Mouse (Mus musculus) forelimb bud, embryonic 11.5 days (tissue): ENCODE results near the gene S100pbp.
"Not testable (repeated sequence)": the region's sequence is repeated elsewhere in the genome, so short reads cannot be mapped to it uniquely, and the experiment has no call there.

Experiments used
- DNase-seq: peaks from one replicate; pipeline ENCODE4 v3.0.0-alpha.2; 2012; ENCODE audit warnings: low read depth, low spot score

S100pbp gene

DNA sequence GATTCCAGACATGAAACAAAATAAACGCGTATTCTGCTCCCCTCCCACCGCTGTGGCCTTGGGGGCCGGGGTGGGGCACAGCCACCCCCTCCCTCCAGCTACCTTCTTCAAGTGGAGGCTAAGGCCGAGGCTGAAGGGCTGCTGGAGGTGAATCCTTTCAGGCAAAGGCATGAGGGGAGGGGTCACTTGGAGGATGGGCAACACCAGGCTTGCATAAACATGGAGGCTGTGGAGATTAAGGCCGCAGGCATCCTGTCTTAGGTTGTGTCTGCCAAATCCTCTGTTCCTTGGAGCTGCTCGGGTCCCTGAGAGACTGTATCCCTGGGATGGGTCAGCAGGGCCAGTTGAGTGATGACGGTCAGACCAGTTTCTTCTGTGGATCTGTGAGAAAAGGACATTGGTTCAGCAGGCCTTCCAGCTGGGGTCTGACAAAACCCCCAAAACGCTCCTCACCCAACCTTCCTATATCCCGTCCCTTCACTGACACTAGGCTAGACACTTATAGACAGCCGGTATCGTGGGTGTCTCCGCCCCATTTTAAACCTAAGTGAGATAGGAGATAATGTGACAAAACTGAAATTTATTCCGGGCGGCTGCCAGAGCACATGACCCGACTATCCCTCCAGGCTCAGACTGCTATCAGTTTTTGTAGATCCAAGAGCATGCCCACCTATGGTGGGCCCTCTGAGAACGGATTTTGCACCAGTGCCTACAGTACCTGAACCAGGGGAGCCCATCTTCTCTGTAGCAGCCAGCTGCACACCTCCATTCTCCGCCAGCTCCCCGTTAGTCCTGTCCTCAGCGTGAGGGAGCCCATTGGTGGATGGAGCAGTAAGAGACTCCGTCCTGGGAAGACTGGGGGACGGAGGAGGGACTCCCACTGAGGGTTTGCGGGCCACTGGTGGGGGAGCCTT, 31.8 kb upstream of the S100pbp start:
- no peak for DNase-seq

DNA sequence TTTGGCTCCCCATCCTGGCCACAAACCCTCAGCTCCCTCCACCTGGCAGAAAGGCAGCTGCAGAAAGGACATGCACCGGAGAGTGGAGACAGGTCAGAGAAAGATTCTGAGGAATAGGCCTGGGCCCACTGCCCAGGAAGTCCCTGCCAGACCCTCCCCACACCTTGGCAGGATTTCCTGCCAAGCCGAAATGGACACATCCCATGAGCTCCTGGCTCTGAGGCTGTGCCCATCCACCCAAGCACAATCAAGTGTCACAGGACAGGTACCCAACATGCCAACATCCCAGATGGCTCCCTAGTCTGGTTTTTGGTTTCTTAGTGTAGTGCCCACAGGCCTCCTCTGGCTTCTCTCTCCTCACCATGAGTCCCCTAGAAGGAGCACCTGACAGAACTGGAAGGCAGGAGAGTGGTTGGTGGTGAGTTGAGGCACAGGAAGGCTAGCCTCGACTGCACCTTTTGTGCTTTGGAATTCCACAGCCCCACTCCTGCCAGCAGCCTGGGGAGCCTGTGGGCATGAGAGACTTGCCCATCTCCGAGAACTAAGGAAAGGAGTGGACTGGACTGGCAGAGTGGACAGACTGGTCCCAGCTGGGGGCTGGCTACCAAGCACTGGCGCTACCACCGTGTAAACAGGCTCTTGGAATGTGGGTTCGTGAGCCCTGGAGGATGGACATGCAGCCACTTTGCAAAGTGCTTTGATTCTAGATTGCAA, 31.0 kb upstream of the S100pbp start:
- no peak for DNase-seq

DNA sequence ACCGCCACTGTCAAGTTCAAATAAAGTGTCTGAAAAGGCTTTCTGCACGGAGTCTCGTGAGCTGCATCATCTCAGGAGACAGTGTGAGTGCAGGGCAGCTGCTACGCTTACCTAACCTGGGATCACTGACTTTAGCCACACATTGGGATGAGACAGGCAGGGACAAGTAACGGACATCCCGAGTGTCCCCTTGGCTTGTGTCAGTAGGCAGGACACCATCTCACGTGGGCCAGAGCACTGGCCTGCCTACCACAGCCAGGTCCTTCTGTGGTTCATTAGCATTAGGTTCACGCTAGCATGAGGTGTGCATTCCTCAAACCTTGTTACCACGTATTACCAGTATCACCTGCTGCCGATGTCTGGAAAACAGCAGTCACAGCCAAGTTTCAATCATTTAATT, 29.7 kb upstream of the S100pbp start:
- no peak for DNase-seq

DNA sequence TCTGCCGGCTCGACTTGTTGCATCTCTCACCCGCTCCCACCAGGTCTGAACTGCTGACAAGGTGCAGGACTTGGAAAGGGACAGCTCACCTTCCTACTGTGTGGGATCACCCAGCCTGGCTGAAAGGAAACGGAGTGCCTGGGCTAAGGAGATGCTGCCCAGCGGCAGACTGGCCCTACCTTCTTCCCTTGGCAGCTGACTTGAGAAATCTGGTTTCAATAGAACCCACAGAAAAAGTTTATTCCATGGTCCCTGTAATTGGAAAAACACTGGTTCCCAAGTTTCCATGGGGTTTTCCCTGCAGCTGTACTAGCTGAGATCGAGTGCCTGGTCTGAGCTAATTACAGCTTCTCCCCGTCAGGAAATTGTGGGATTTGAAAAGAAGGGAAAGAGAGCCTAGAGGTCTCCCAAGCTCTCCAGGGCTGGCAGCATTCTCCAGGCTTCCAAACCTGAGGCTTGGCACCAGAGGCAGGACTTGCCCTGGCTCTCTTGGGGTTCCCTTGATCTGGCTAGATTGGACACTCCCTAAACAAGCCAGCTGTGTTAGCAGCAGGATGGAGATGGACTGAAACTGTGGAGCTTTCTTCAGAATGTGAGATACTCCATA, 29.1 kb upstream of the S100pbp start:
- no peak for DNase-seq

DNA sequence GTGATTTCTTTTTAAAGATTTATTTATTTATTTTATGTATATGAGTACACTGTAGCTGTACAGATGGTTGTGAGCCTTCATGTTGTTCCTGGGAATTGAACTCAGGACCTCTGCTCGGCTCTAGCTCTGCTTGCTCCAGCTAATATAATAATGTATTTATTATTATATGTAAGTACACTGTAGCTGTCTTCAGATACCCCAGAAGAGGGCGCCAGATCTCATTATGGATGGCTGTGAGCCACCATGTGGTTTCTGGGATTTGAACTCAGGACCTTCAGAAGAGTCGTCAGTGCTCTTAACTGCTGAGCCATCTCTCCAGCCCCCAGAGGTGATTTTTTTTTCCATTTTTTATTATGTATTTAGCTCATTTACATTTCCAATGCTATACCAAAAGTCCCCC, 23.0 kb upstream of the S100pbp start:
- not testable (repeated sequence) for DNase-seq

DNA sequence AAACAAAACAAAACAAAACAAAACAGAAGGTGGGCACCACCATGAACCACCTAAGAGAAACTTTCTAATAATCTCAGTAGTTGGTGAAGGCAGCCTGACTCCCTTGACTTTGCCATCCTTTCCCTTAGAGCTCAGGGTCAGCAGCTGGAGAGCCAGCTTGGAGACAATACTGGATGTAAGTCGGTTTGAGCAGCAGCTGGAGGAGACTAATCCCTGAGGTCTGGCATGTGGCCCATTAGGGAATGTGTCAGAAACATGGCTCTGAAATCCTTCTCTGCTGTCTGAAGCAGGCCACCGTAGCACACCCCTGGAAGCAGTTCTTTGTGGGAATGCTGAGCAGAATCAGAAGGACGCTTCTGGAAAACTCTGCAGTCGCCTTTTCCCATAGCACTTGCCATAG, 21.9 kb upstream of the S100pbp start:
- DNase-seq, result no peak

DNA sequence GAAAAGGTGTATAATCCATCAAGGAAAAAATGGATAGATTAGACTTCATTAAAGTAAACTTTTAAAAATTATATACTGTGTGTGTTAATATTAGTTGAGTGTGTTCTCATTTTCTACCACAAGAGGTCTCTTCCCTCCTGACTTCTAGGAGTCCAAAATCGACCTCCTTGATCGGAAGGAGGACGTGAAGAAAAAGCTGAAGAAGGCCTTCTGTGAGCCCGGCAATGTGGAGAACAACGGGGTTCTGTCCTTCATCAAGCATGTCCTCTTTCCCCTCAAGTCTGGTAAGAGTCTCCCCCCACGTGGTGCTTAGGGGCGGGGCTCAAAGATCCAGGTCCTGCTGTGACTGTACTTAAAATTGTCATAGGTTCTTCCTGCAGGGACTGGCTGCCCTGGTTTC, 20.0 kb upstream of the S100pbp start:
- DNase-seq, result peak; percentile 29

DNA sequence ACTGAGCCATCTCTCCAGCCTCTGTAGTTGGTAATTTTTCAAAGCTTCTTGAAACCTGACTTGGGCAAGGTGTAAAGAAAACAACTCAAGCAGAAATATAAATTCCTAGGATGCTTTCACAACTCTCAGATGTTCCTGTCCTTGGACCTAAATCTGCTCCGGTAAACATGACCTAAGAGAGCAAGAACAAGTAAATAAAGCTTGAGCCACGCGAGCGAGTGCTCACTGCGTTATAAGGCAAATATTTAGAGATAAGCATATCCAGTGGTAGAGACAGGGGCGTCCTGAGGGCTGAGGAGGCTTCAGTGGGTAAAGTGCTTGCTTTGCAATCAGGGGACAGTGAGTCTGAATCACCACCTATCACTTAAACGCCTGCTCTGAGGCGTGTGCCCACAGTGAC, 17.3 kb upstream of the S100pbp start:
- no peak for DNase-seq

DNA sequence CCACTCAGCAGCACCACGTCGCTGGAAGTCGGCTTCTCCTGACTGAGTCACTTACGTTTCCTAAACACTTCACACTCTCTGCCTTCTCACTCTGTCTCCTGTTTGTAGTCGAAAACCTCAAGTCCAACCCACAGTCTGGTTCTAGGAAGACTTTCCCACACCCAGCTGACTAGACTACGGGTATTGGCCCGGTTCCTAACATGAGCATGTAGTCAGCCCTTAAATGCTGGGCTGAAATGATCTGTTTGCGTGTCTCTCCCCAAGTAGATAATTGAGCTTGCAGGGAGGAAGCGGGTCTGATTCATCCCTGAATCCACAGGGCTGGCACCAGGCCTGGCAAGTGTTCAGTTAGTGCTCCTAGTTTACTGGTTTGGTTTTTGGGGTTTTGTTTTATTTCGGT, 15.1 kb upstream of the S100pbp start:
- no peak for DNase-seq

DNA sequence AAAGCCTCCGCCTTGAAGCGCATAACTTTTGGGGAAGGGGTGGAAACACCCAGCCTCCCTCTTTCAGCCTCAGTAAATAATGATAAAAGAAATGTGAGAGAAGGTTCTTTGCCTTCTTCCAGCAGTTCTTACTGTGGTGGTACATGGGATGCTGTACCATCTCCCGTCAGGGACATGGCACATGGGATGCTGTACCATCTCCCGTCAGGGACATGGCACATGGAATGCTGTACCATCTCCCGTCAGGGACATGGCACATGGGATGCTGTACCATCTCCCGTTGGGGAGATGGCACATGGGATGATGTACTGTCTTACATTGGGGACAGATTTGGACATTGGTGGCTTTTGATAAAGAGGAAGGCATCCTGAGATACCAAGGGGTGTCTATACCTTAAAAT, 8.0 kb upstream of the S100pbp start:
- no peak for DNase-seq

DNA sequence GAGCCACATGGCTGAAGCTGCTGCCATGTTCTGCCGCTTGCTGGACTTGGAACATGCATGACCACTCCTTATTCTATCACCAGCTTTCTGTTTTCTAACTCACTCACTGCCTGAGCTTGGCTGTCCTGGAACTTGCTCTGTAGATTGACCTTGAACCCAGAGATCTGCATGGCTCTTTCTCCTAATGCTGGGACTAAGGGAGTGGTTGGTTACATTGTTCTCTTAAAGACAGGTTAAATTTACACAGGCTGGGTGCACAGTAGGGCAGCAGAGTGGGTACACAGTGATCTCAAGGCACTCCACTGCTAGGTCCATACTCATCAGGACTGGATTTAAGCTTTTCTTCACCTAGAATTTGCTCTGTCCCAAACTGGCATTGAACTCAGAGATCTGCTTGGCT, 4.8 kb upstream of the S100pbp start:
- no peak for DNase-seq

DNA sequence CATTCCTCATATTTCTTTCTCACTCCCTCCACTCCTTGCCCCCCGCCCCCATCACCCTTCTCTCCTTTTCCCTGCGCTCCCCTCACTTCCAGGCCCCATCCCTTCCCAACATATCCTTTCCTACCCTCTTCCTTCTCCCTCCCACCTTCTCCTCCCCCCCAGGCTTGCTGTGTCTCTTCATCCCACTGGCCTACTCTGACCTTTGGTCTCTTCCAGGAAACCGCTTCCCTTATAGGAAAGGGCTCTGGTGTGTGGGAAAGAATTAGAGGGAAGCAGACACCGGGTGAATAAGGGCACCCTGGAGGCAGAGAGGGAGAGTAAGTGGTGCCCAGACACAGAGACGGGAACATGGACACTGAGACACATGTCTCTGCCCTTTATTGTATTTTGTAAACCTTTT, 2.2 kb upstream of the S100pbp start:
- DNase-seq, result no peak

DNA sequence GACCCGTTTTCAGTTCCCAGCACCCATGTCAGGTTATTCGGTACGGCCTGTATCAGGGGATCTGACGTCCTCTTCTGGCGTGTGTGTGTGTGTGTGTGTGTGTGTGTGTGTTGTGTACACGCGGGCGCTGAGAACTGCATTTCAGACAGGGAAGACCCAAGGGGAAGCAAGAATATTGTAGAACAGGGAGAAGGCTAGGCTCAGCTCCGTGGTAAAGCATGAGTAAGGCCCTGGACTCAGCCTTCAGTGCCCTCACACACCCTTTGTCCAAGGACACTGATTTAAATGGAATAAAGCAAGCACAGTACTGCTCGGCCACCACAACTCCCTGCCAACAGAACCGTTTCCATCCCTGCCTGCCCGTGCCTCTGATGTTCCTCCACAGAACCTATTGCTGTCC, 1.0 kb upstream of the S100pbp start:
- no peak for DNase-seq

DNA sequence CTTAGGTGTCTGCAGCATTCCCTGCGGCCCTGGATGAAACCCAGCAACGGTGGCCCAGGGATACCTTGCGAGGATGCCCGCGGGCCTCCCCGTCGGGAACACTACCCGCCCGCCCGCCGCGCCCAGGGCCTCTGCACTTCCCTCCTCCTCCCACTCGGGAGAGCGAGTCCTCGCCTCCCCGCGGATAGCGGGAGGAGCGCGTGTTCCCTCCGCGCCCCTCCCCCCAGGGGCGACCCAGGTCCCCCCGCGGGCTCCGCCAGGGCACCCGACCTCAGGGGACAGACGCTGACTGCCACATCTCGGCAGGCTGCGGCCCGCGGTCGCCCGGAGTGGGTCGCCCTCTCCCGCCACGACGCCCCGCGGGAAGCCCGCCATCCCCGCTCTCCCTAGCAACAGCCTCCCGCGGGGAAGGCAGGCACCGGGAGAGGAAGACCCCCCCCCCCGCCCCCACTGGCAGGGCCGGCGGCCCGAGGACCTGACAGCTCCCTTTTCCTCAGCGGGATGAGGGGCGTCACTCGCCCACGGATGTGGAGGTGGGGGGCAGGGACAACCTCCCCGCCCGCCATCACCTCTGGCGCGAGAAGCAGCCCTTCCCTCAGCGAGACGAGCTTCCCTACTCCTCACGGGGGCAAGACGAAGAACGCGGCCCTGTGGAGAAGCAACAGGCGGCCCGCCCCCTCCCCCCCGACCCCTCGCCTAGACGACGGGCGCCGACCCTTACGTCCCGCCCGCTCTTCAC, 555 bp downstream of the S100pbp start:
- peak; percentile 17 for DNase-seq

DNA sequence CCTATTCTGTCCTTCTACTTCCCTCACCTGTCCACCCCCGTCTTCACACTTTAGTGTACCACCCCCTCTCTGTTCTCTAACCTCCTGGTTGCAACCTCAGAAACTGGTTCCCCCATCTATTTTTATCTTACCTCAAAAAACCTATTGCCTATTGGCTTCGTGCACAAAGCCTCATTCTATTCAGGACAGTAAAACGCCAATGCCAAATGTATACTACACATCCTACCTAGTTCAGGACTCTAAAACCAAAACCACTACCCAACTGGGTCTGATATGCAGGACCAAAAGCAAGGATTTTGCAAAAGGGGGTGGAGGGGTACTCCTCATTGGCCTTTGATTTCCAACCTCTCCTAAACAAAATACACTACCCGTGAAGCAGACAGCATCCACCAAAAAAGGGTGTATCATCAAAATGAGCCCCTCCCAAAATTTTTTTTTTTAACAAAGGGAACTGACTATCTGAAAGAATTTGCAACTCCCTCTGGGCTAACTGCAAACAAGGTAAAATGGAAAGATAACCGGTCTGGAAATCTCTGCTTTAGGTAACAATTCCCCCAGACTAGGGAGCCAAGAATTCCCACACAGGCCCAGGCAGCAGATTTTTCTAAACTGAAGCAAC, 1.4 kb downstream of the S100pbp start:
- no peak for DNase-seq

DNA sequence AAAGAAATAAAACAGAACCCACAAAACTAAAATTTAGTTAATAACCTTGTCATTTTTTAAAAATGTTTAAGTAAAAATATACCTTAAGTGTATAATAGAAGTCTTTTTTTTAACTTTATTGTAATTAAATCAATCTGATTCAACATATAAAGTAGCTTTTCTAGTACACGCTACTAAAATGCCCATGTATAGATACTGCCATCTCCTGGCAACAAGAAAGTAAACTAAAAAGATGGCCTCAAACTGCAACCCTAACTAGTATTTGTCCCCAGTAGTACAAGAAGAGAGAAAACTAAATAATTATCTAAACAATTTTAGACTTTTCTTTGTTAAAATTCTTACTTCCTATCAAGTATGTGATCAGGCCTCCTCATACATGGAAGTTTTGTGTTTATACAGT, 10.0 kb downstream of the S100pbp start:
- DNase-seq, result no peak

DNA sequence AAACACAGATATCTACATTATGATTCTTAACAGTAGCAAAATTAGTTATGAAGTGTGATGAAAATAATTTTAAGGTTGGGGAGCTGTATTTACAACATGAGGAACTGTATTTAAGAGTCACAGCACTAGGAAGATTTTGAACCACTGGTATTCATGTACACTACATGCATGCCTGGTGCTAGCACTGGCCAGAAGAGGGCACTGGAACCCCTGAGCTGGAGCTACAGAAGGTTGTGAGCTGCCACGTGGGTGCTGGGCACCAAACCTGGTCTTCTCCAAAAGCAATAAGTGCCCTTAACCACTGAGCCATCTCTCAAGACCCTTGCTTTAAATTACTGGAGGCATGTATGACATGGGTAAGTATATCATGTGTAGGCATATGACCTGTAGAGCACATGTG, 17.0 kb downstream of the S100pbp start:
- no peak for DNase-seq

DNA sequence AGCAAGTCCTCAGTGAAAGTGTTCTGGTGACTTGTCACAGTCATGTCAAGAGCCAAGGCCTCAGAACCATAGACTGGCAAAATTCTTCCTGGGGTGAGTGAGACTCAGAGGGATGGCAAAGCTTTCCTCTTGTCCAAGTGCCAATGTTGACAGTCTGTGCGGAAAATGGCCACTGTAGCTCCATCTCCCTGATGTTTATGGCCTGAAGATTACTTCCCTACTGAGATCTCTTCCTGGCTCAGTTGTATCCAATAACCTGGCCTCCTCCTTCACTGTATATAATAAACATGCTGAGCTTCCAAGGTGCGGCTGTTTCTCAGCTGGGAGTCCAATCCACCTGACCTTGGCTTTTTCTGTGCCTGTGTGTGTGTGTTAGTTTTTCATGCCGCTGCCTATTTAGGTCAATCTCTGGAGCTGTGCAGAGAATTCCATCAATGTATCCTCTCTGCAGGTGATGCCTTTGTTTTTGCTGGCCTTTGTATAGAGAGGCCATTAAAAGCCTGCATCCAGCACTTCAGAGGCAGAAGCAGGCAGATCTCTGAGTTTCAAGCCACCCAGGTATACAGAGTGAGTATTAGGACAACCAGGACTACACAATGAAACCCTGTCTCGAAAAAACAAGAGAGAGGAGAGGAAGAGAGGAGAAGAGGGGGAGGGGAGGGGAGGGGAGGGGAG, 27.8 kb downstream of the S100pbp start:
- DNase-seq, result no peak

DNA sequence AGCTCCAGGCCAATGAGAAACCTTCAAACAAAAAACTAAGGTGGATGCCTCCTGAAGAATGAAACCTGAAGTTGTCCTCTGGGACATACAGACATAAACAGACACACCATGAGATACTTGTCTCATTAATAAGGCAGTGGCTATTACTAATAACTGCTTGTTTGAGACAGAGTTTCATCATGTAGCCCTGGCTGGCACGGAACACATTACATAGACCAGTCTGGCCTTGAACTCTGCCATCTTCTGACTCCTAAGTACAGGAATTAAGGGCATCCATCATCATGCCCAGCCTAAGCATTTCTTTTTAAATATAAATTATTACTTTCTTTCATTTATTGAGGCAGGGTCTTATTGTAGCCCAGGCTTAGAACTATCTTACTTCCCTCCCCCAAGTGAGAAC, 28.5 kb downstream of the S100pbp start:
- DNase-seq, result no peak

DNA sequence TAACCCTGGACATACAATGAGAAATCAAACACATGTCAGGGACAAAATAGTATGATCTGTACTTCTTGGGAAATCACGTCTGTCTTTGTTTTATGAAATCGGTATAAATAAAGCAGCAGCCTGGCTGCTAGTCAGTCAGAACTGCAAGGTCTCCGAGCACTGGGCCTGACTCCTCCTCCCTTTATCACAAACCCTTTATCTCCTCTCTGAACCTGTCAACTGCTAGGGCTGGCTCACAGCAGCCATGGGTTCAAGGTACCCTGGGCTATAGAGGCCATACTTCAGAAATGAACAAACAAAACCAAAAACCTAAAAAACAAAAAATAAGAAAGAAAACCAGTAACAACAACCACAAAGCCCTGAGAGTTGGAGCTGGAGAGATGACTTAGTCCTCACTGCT, 31.0 kb downstream of the S100pbp start:
- no peak for DNase-seq

DNA sequence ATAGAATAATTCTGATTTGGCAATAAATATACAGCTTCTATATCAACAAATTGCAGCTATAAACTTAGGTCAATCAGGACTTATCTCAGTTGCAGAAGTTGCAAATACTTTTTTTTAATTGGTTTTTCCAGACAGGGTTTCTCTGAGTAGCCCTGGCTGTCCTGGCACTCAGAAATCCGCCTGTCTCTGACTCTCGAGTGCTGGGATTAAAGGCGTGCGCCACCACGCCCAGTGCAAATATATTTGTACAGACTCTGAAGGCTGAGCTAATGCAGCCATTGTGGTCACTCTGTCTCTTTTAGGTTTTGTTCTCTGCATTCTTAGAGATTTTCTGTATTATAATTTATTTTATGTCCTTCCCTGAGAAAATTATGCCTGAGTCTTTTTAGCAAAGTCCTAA, 32.0 kb downstream of the S100pbp start:
- DNase-seq, result no peak
